Mouse (Mus musculus) heart, embryonic 10.5 days (tissue): ENCODE measurements around the gene Dscaml1. TPM values are rescaled to one million over a fixed set of nuclear protein-coding genes. Genes with fewer than 3 reads are reported as not detected.

Source experiments
- polyA plus RNA-seq: library from polyadenylated mRNA; unstranded; fragments of >200 nt; fragmentation: Nextera tagmentation; extraction: Ambion mirVana; gene quantifications from 2 replicates; pipeline ENCODE4 v1.2.1, GENCODE M21; 2016

Dscaml1 gene
- polyA plus RNA-seq, 1 experiment from 2014 or later = 0.14 TPM

Other genes with a start within 250 kb of the Dscaml1 start
- gene BC049352, start 244.6 kb upstream of the Dscaml1 start, polyA plus RNA-seq = not detected in 2 replicates
- not detected in 2 replicates for gene Tmprss4, start 222.5 kb upstream of the Dscaml1 start, polyA plus RNA-seq
- 0.25 and 0.44 TPM in 2 replicates for gene Il10ra, start 157.5 kb upstream of the Dscaml1 start, polyA plus RNA-seq
- 0.23 and 0.29 TPM in 2 replicates for gene Tmprss13, start 107.5 kb upstream of the Dscaml1 start, polyA plus RNA-seq
- gene Fxyd6, start 56.4 kb upstream of the Dscaml1 start, polyA plus RNA-seq = 40.5 and 63.2 TPM in 2 replicates
- 0.71 and 1.2 TPM in 2 replicates for gene Fxyd2, start 27.0 kb upstream of the Dscaml1 start, polyA plus RNA-seq